Mouse (Mus musculus): ENCODE results near the gene Zfp410.
"Not testable (repeated sequence)": the region's sequence is repeated elsewhere in the genome, so short reads cannot be mapped to it uniquely, and the experiment has no call there.

The Zfp410 gene

DNA sequence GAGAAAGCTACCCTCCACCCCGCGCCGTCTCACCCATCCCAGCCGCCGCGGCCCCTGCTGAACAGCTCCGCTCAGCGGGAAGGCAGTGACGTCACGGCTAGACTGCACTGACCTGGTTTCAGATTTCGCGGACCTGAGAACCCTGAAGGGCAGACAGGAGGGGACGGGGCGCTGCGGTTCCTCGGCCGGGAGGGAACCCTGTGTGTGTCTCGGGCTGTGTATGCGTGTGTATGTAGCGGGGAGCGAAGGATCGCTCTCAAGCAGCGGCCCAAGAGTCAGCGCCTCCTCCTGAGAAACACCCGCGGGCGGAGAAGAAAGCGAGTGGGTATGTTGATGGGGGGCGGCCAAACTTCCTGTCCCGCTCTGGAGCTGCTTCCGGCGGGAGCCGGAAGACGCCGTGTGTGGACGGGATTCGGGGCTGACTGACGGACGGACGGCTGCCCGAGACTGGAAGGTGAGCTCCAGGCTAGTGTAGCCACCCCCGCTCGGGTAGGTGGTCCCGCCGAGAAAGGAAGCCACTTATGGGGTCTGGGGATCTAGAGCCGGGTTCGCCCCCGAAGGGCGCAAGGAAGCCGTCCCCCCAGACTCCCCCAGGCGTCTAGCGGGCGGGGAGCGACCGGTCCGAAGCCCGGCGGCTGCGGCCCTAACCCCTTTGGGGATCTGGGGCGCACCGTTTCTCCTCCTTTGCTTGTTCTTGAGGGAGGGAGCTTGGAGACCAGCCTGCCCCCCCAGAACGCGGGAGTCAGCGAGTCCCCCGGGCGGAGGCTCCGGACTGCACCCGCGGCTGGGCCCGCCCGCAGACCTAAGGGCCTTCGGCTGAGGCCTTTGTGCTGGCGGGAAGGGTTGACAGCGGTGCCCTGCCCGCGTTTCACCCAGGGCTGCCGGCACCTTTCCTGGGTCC, at the start of gene Zfp410:
Gene Zfp410 (plus strand): TSS at position 132 of the 901 bp plus-strand sequence.
- in situ Hi-C loops (cut with MboI, MseI): no loop called here

- in situ Hi-C loops (cut with MboI, MseI): no loop called here
These were observed 49.4 kb upstream of the Zfp410 start for GRCm38 (mm10) chr12:84267264-84267663.

DNA sequence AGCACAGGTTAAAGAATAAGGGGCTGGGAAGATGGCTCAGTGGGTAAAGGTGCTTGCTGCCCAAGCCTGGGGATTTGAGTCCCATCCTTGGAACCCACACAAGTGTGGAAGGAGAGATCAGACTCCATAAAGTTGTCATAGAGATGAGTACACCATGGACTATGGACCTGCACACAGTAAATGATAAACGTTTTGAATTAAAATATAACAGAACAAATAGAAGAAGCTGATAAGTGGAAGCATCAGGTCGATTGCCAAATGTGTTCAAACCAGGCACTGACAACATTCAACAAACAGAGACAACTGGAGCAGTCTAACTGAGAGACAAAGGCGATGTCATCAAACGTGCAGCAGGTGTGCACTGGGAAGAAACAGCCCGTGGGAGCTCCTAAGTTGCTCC, 43.3 kb upstream of the Zfp410 start:
- in situ Hi-C loops (cut with MboI, MseI): no loop called here

- in situ Hi-C loops (cut with MboI, MseI): no loop called here
These were observed 41.4 kb upstream of the Zfp410 start for GRCm38 (mm10) chr12:84275288-84275687.

DNA sequence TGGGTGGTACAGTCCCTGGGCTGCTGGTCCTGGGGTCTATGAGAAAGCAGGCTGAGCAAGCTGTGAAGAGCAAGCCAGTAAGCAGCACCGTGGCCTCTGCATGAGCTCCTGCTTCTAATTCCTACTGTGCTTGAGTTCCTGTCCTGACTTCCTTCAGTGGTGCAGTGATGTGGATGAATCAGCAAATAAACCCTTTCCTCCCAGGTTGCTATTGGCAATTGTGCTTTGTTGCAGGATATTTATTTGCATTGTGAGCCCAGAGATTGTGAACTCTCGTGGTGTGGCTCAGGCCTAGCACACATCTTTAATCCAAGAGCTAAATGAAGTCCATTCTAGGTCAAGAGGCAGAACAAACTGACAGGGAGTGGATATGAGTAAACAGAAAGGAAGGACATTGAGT, 40.4 kb upstream of the Zfp410 start:
- in situ Hi-C loops (cut with MboI, MseI): no loop called here

GRCm38 (mm10) chr12:84276799-84277198, 39.9 kb upstream of the Zfp410 start:
- in situ Hi-C loops (cut with MboI, MseI): no loop called here

DNA sequence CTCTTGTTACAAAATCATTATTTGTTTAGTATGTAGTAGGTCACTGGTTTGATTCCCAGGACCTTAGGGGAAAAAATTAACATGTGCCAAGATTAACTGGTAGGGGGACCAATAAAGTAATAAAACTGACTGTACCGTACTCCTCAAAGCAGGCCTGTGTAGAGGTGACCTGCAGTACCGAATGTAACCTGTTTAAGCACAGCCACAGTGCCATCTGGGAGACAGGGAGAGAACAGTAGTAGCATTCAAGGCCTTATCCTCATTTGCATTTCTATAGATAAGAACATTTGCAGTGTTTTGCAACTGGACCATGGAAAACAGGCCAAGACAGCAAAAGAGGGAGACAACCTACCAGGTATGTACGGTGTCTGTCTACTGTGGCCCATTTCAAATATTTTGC, 38.8 kb upstream of the Zfp410 start:
- in situ Hi-C loops (cut with MboI, MseI): no loop called here

- in situ Hi-C loops (cut with MboI, MseI): no loop called here
These were observed 37.8 kb upstream of the Zfp410 start for GRCm38 (mm10) chr12:84278901-84279300.

GRCm38 (mm10) chr12:84284391-84284790, 32.3 kb upstream of the Zfp410 start:
- in situ Hi-C loops (cut with MboI, MseI): no loop called here

DNA sequence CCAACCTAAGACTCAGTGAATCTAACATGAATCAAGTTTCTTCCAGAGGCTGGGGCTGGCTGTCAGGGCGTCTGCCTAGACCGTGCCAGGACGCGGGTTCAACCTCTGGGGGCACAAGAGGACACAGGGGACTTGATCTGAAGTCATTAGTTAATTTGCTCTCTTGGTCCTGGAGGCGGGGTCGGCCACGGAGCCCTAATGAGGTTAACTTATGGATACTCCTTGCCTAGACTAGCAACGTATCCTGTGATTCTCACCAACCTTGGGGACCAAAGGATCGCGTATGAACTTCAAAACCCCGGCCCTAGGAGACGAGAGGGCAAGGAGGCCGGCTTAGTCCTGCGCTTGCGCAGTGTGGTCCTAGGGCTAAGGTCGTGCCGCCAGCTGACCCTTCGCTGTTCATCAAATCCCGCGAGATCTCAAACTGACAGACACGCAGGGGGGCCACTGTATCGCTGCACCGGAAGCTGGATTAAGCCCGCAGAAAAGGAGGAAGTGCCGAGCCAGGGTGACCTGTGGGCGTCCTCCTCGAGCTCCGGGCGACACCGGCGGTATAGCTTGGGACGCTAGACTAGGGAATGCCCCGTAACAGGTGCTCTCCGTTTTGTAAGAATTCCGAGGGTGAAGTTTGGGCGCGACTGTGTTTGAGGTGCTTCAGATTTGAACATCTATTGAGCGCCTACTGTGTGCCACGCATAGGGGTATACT, 31.6 kb upstream of the Zfp410 start, which contains the start of gene Ptgr2:
Gene Ptgr2 (plus strand): TSS at position 348 of the 708 bp plus-strand sequence.
- in situ Hi-C loops (cut with MboI, MseI): no loop called here

DNA sequence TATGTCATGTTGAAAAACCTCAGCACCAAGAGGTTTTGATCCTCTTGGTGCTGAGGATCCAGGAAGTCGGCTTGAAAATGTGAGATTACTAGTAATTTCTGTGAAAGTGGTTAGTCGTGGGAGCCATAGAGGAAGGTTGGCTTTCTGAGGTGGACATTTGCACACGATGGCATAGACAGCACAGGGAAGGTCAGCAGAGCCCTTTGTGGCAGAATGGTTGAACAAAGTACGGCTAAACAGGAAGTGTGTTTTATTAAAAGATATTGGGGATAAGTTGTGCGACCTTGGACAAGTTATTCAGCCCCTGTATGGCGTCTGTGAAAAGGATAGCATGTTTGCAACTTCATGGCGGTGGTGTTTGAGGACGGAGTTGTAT, 31.1 kb upstream of the Zfp410 start:
- in situ Hi-C loops (cut with MboI, MseI): no loop called here

GRCm38 (mm10) chr12:84288461-84288860, 28.2 kb upstream of the Zfp410 start:
- in situ Hi-C loops (cut with MboI, MseI): no loop called here

- in situ Hi-C loops (cut with MboI, MseI): no loop called here
These were observed 18.8 kb upstream of the Zfp410 start for GRCm38 (mm10) chr12:84297851-84298250.

GRCm38 (mm10) chr12:84299265-84299664, 17.4 kb upstream of the Zfp410 start:
- in situ Hi-C loops (cut with MboI, MseI): no loop called here

GRCm38 (mm10) chr12:84304101-84304500, 12.6 kb upstream of the Zfp410 start:
- in situ Hi-C loops (cut with MboI, MseI): no loop called here

DNA sequence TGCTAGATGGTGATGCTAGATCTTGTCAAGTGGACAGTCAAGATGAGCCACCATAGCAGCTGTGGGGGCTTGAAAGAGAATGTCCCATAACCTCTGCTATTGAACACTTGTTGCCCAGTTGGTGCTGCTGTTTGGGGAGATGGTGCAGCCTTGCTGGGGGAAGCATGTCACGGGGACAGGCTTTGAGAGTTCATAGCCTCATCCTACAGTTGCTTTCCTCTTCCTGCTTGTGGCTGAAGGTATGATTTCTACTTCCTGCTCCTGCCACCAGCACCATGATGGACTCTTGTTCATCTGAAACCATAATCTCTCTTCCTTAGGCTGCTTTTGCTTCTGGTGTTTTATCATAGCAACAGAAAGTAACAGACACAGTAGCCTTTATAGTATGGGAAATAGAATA, 12.1 kb upstream of the Zfp410 start:
- in situ Hi-C loops (cut with MboI, MseI): no loop called here

- in situ Hi-C loops (cut with MboI, MseI): no loop called here
These were observed 5.3 kb upstream of the Zfp410 start for GRCm38 (mm10) chr12:84311306-84311705.

DNA sequence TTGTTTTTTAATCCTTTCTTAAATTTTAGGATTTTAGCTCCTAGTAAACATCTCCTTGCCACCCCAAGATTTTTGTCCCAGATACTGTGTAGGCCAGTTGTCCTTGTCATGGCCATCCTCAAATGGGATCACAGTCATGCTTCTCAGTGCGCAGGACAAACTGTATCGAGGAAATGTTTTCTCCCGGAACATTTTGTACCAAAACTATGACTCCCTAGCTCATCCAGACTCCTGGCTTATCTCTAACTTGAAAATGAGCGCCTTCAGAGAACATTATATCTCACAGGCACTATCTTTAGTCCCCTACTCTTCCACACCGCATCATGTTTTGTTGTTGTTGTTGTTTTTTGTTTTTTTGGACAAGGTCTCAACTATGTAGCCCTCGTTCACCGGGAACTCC, 646 bp upstream of the Zfp410 start:
- in situ Hi-C loops (cut with MboI, MseI): no loop called here

GRCm38 (mm10) chr12:84327111-84327512, 10.5 kb downstream of the Zfp410 start:
- in situ Hi-C loops (cut with MboI, MseI): no loop called here

DNA sequence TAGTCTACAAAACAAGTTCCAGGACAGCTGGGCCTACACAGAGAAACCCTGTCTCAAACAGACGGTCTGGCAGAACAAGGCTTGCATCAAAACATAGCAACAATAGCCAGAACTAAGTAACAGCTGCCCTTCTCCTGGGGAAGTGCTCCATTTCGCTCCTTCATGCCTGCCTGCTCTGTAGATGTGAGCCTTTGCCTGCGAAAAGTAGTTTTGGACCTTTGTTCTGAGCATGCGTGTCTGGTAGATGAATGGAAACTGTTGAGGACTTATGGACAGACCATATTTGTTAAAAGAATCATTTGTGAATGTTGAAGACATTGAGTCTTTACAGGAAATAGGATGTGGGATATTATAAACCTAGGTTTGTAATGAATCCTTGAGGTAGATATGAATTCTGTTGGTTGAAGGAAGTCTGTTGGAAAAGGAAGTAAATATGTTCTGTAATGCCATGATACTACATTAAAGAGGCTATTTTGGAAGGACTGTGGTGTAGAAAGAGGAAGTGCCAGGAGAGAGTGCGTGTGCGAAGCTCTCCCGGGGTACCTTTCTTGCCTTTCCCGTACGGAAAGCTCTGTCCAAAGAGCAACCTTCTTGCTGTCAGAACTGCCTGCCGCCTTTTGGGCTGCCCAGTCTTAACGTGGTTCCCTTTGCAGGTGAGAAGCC, 20.4 kb downstream of the Zfp410 start:
- in situ Hi-C loops (cut with MboI, MseI): no loop called here

- in situ Hi-C loops (cut with MboI, MseI): no loop called here
These were observed 30.5 kb downstream of the Zfp410 start for GRCm38 (mm10) chr12:84347192-84347591.

DNA sequence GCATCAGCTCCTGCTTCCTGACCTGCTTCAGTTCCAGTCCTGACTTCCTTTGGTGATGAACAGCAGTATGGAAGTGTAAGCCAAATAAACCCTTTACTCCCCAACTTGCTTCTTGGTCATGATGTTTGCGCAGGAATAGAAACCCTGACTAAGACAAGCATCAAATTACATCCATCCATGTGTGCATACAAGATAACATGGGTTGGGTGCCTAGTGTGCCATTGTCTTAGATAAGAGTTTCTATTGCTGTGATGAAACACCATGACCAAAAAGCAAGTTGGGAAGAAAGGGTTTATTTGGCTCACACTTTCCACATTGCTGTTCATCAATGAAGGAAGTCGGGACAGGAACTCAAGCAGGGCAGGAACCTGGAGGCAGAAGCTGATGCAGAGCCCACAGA, 42.0 kb downstream of the Zfp410 start:
- in situ Hi-C loops (cut with MboI, MseI): not testable (repeated sequence)
